Mouse (Mus musculus) limb, embryonic 13.5 days (tissue): ENCODE measurements around the gene Dbn1. TPM values are rescaled to one million over a fixed set of nuclear protein-coding genes. Genes with fewer than 3 reads are reported as not detected.

Experiments used
- ATAC-seq: fragments of 200-750 bp; cut with Nextera tagmentation; 2 replicates; pipeline ENCODE4 v1.8.0; 2017; ENCODE audit warnings: low read depth, moderate number of reproducible peaks, moderate TSS enrichment; ENCODE audit not compliant: low FRiP score
- H3K27ac ChIP-seq: fragments of 300-500 bp; sonication (generic); 2 replicates; pipeline ENCODE4 v1.5.1; 2015; ENCODE audit warnings: inconsistent platforms, mild to moderate bottlenecking, moderate library complexity
- H3K27me3 ChIP-seq: fragments of 300-500 bp; sonication (generic); 2 replicates; pipeline ENCODE4 v1.6.1; 2015; ENCODE audit warnings: mild to moderate bottlenecking, inconsistent platforms
- H3K36me3 ChIP-seq: fragments of 300-500 bp; sonication (generic); 2 replicates; pipeline ENCODE4 v1.6.1; 2015; ENCODE audit warnings: inconsistent platforms, mild to moderate bottlenecking, moderate library complexity
- H3K4me1 ChIP-seq: fragments of 300-500 bp; sonication (generic); 2 replicates; pipeline ENCODE4 v1.6.1; 2015; ENCODE audit warnings: inconsistent platforms
- H3K4me2 ChIP-seq: fragments of 300-500 bp; sonication (generic); replicated peaks from 2 replicates; pipeline ENCODE4 v1.6.1; 2015; ENCODE audit warnings: inconsistent platforms, mild to moderate bottlenecking, moderate library complexity
- H3K4me3 ChIP-seq: fragments of 300-500 bp; sonication (generic); 2 replicates; pipeline ENCODE4 v1.5.1; 2015; ENCODE audit warnings: moderate library complexity, mild to moderate bottlenecking, inconsistent platforms
- H3K9ac ChIP-seq: fragments of 300-500 bp; sonication (generic); 2 replicates; pipeline ENCODE4 v1.6.1; 2015; ENCODE audit warnings: mild to moderate bottlenecking, inconsistent platforms
- H3K9me3 ChIP-seq: fragments of 300-500 bp; sonication (generic); 2 replicates; pipeline ENCODE4 v1.6.1; 2016; ENCODE audit warnings: inconsistent platforms
- WGBS: fragments of 180-500 bp; shearing (Covaris S2); methylation state at CpG from one replicate; pipeline ENCODE4 v1.1.7; 2015; 5-methylcytosine and 5-hydroxymethylcytosine counted together
- polyA plus RNA-seq: library from polyadenylated mRNA; unstranded; fragments of >200 nt; fragmentation: Nextera tagmentation; extraction: Ambion mirVana; gene quantifications from 2 replicates; pipeline ENCODE4 v1.2.1, GENCODE M21; 2015

Gene Dbn1
- polyA plus RNA-seq, 1 experiment from 2014 or later = 304 TPM

DNA sequence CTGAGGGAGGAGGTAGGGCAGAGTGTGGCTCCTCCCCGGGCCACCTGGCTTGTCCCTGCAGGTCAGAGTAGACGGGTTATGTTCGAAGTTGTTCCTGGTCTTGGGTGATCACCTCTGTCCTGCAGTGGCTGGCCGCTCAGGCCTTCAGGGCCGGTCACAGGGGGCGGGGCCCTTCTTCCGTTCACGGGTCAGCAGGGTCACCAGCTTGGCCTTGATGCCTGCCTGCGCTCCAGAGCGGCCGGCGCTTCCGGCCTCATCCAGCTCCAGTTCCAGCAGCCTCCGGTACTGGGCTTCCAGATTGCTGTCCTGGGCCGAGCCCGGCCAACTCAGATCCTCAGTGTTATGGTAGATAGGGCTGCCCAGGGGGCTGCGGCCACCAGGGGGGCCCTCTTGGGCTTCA is 35.4 kb upstream of the Dbn1 start:
- H3K27ac ChIP-seq = no peak overlapping the region
- H3K4me3 ChIP-seq = no peak overlapping the region

DNA sequence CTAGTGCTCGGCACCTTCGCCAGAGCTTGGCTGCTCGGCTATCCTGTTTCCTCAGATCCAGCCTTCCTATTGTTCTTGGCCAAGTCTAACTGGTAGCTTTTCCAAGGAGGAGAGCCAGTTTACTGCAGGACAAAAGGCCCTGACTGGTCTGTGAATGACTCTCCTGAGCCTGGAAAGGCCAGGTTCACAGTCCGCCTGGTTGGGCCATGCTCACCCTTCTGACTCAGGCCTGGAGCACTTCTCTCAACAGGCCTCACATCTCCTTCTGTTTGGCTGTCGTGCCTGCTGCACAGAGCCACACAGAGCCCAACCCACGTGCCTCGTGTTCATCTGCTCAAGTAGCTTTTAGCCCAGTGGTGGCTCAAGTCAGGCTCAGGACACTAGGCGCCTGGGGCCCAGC is 34.8 kb upstream of the Dbn1 start:
- no peak overlapping the region for H3K9ac ChIP-seq

More for the DNA sequence above, 35.4 kb upstream of the Dbn1 start:
- no peak for ATAC-seq
- H3K9me3 ChIP-seq = no peaks in the 10 kb centered on the region
- no peaks in the 10 kb centered on the region for H3K27me3 ChIP-seq
- H3K4me2 ChIP-seq = no peak overlapping the region
- no peaks in the 10 kb centered on the region; the same call in 1 of the 2 replicates for H3K36me3 ChIP-seq
- H3K9ac ChIP-seq = no peak overlapping the region
- WGBS = 63% methylated on average over 17 of the region's 17 CpGs
- H3K4me1 ChIP-seq = no peaks in the 10 kb centered on the region

DNA sequence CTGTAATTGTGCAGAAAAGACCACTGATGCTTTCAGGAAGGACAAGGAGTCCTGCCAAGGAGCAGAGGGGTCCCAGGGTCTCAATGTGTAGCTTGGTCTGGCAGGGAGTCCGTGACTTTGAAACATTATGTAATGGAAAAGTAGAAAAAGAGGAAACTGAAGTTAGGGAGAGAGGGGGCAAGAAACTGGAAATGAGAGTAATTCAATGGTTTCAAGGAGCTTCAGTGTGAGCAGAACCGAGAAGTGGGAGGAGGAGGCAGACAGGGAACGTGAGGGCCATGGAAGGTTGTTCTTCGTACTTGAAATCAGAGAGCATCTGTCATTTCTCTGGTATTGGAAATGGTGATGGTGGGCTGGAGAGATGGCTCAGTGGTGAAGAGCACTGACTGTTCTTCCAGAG is 31.7 kb upstream of the Dbn1 start:
- Histone ChIP-seq H3K4me2 (no peak overlapping the region), H3K9ac (no peak overlapping the region), H3K27me3 (no peaks in the 10 kb centered on the region), H3K4me3 (no peak overlapping the region), H3K36me3 (no peaks in the 10 kb centered on the region; the same call in 1 of the 2 replicates), H3K4me1 (no peaks in the 10 kb centered on the region), H3K9me3 (no peaks in the 10 kb centered on the region), H3K27ac (no peak overlapping the region)
- WGBS = 57% methylated on average over 4 of the region's 4 CpGs
- no peak for ATAC-seq

More for the DNA sequence above, 34.8 kb upstream of the Dbn1 start:
- Histone ChIP-seq H3K9me3 (no peaks in the 10 kb centered on the region), H3K4me3 (no peak overlapping the region), H3K36me3 (no peaks in the 10 kb centered on the region; the same call in 1 of the 2 replicates), H3K4me1 (no peaks in the 10 kb centered on the region), H3K27me3 (no peaks in the 10 kb centered on the region), H3K27ac (no peak overlapping the region), H3K4me2 (no peak overlapping the region)
- 66% methylated on average over 8 of the region's 8 CpGs for WGBS
- ATAC-seq = no peak

DNA sequence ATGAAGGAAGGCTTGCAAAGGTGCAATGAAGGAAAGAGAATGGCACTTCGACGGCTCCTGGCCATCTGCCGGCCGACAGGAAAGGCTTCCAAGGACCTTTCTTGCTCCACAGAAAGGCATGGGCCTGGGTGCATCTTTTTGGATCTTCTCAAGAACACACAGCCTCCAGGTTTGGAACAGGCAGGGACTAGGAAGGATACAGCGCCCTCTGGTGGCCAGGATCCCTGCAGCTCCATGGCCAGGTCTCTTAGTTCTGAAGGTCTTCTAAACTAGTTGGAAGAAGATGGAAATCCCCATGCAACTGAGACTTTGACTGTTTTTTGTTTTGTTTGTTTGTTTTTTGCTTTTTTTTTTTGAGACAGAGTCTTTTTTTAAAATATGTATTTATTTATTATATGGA is 29.0 kb upstream of the Dbn1 start:
- no peaks in the 10 kb centered on the region for H3K36me3 ChIP-seq
- H3K27me3 ChIP-seq = no peaks in the 10 kb centered on the region
- no peak overlapping the region for H3K4me2 ChIP-seq
- H3K9ac ChIP-seq = no peak overlapping the region
- H3K9me3 ChIP-seq = no peaks in the 10 kb centered on the region
- no peak overlapping the region for H3K4me3 ChIP-seq
- ATAC-seq = no peak
- 5% methylated on average over 5 of the region's 5 CpGs for WGBS
- peaks cover 6% of the 10 kb centered on the region for H3K4me1 ChIP-seq
- H3K27ac ChIP-seq = no peak overlapping the region

DNA sequence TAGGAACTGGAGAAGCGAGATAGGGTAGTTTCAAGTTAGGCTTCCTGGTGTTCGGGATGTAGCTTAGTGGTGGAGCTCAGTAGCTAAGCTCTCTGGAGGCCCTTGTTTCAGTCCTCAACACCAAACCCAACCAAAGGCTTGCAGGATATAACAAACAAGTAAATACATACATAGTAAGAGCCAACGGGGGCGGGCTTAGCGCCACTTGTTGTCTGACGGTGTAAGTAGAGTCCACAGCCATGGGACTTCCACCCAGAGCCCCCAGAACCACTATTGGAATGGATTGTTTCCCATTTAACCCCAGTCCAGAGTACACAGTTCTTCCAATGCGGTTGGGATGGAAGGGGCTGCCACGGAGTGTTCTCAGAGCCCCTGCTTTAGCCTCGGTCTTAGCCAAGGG is 25.9 kb upstream of the Dbn1 start:
- Histone ChIP-seq H3K27me3 (no peaks in the 10 kb centered on the region), H3K27ac (no peak overlapping the region), H3K4me2 (peak overlapping the region; percentile 93), H3K36me3 (peaks cover 14% of the 10 kb centered on the region), H3K4me1 (peaks cover 28% of the 10 kb centered on the region), H3K9me3 (no peaks in the 10 kb centered on the region), H3K4me3 (peak overlapping the region; percentile 92), H3K9ac (peak overlapping the region; percentile 89; the same call in 1 of the 2 replicates)
- no peak for ATAC-seq
- 38% methylated on average over 9 of the region's 9 CpGs for WGBS

DNA sequence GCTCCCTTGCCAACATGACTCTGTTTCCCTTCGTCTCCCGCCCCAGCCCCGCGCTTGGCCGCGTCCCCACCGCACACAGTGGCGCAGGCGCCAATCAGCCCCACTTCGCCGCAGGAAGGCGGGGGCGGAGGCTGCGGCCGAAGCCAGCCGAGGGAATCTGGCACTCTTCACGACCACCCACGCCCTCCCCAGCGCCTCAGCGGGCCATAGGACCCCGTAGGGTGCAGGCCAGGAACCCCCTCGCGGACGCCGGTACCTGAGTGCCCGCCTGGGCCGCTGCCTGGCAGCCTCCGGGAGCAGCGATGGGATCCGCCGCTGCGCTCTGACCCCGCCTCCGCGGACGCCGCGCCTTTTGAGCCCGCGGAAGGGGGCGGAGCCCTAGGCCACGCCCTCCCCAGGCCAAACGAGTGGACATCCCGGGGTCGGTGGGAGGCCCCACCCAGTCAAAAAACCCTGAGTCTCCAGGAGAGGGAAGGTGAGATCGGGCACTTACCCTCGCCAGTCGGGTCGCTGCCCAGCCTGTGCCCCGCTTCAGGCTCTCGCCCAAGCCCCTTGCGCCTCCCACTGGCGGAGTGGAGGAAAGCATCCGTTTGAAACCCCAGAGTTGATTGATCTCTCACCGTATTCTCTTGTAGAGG is 25.3 kb upstream of the Dbn1 start, which contains the start of gene Pdlim7:
TSS of gene Pdlim7 (minus strand) at position 566 of the 638 bp plus-strand sequence.
- Histone ChIP-seq H3K4me2 (peak within 1 kb of the TSS; percentile 93), H3K4me3 (peak within 1 kb of the TSS; percentile 92), H3K9me3 (no peaks in the 10 kb centered on the region), H3K27me3 (no peaks in the 10 kb centered on the region), H3K4me1 (peaks cover 28% of the 10 kb centered on the region), H3K27ac (peak within 1 kb of the TSS; percentile 88), H3K36me3 (peaks cover 20% of the 10 kb centered on the region), H3K9ac (peak within 1 kb of the TSS; percentile 89)
- under 1% methylated on average over 54 of the region's 55 CpGs for WGBS
- peak; percentile 72 for ATAC-seq

DNA sequence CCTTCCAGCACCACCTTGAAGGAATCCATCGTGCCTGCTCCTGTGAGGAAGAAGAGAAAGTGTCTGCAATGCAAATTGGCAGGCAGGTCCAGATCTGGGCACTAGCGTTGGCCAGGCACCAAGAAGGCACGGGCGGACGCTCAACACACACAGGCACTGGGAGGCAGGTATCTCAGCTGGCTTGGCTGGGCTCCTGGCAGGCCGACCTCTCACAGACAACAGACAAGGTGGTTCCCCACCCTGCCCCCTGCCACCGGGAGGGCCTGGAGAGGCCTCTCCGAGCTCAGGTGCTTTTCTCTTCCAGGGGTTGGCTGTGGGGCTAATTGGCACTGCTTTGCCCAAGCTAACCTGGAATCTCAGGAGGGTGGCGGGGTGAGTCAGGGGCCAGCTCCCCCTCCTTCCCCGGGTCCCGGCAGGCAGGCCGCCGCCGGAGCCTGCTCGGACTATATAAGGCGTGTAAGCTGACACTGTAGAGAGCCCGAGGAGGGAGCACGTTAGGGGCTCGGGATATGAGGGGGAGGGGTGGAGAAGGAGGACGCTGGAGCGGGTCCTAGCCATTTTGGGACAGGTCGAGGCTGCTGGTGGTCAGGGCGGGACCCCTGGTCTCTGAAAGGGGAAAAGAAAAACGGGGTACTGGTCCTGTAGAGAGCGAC is 24.6 kb upstream of the Dbn1 start:
- ATAC-seq = peak; percentile 54
- peak overlapping the region; percentile 93 for H3K4me2 ChIP-seq
- WGBS = 1% methylated on average over 25 of the region's 25 CpGs

DNA sequence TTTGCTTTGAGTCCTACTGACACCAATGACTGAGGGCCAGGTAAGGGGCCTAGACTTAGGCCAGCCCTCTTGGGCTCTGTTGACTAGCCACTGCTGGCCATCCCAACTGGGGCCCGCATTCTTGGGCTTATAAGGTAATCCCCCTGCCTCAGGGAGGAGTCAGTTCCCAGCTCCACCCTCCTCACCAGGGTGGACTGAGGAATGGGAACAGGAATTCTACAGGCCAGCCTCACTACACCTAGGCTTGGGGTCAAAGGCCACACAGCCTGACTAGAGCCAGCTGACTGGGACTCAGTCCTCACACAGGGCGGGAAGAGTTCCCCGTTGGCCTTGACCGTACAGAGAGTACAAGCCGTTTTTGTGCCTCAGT is 23.6 kb upstream of the Dbn1 start:
- H3K4me2 ChIP-seq = peak overlapping the region; percentile 93
- H3K4me3 ChIP-seq = peak overlapping the region; percentile 92
- peak overlapping the region; percentile 89 for H3K9ac ChIP-seq
- H3K4me1 ChIP-seq = peaks cover 28% of the 10 kb centered on the region
- WGBS = 17% methylated on average over 5 of the region's 5 CpGs
- no peaks in the 10 kb centered on the region for H3K27me3 ChIP-seq
- H3K27ac ChIP-seq = peak overlapping the region; percentile 88
- H3K36me3 ChIP-seq = peaks cover 38% of the 10 kb centered on the region
- ATAC-seq = no peak
- no peaks in the 10 kb centered on the region for H3K9me3 ChIP-seq

More for the DNA sequence above, 24.6 kb upstream of the Dbn1 start:
- H3K9me3 ChIP-seq = no peaks in the 10 kb centered on the region
- peak overlapping the region; percentile 88 for H3K27ac ChIP-seq
- peaks cover 27% of the 10 kb centered on the region for H3K36me3 ChIP-seq
- peak overlapping the region; percentile 92 for H3K4me3 ChIP-seq
- H3K27me3 ChIP-seq = no peaks in the 10 kb centered on the region
- H3K4me1 ChIP-seq = peaks cover 28% of the 10 kb centered on the region
- peak overlapping the region; percentile 89 for H3K9ac ChIP-seq

DNA sequence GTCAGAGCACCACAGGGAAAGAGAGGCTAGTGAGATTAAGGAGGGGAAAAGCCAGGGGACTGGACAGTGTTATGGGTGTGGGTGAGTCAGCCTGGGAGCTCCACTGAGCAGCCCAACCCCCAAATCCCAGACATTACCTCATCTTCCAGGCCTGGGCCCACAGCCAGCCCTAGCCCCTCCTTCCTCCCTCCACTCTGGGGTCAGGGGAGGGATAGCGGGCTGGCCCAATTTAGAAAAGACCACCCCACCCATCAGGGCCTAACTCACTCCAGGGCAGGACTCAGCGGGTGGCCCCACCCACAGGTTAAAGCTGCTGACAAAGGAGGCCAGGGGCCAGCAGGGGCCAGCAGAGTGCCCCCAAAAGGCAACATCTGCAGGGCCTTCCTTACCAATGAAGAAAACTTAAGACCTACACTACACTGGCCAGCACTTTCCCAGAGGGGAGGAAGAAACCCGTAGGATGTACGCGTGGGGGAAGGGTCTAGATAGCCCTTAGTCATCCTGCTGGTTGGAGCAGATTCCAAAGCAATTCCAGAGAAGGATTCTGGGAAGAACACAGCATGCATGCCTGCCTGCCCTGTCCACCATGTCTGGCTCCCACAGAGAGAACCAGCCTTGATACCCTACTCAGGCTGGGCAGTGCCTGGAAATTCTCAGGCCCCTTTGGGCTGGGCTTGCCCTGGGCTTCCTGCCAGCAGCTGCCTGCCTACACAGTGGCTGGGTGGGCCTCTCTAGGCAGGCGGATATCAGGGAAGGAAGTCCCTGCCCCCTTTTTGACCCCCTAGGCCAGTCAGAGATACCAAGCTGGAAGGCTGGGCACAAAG is 23.0 kb upstream of the Dbn1 start:
- peak overlapping the region; percentile 93 for H3K4me2 ChIP-seq
- no peaks in the 10 kb centered on the region for H3K27me3 ChIP-seq
- peaks cover 28% of the 10 kb centered on the region for H3K4me1 ChIP-seq
- no peaks in the 10 kb centered on the region for H3K9me3 ChIP-seq
- H3K9ac ChIP-seq = peak overlapping the region; percentile 89
- peak; percentile 84 for ATAC-seq
- H3K36me3 ChIP-seq = peaks cover 44% of the 10 kb centered on the region
- 15% methylated on average over 6 of the region's 6 CpGs for WGBS
- H3K4me3 ChIP-seq = peak overlapping the region; percentile 92
- peak overlapping the region; percentile 88 for H3K27ac ChIP-seq

DNA sequence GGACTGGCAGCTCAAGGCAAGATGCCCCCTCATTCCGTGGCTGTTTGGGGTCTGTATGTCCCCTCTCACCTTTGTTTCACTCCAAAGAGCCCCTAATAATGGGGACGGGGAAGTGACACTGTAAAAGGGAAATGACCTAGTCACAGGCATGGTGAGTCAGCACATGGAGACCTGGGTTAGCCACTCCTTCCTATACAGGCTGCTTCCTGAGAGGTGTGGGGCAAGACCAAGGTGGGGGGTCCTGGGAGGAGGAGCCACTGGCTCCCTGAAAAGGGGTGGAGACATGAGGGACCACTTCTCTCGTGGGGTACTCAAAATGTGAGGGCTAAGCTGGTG is 22.4 kb upstream of the Dbn1 start:
- Histone ChIP-seq H3K4me1 (peaks cover 28% of the 10 kb centered on the region), H3K4me3 (peak overlapping the region; percentile 92; the same call in 1 of the 2 replicates), H3K27me3 (no peaks in the 10 kb centered on the region), H3K36me3 (peaks cover 49% of the 10 kb centered on the region), H3K4me2 (peak overlapping the region; percentile 93), H3K9ac (0 out of 2 replicates have a peak overlapping the region, but pooled peaks have one; percentile 89), H3K27ac (peak overlapping the region; percentile 88; the same call in 1 of the 2 replicates), H3K9me3 (no peaks in the 10 kb centered on the region)
- WGBS = 32% methylated on average over 3 of the region's 3 CpGs
- ATAC-seq = peak; percentile 16

DNA sequence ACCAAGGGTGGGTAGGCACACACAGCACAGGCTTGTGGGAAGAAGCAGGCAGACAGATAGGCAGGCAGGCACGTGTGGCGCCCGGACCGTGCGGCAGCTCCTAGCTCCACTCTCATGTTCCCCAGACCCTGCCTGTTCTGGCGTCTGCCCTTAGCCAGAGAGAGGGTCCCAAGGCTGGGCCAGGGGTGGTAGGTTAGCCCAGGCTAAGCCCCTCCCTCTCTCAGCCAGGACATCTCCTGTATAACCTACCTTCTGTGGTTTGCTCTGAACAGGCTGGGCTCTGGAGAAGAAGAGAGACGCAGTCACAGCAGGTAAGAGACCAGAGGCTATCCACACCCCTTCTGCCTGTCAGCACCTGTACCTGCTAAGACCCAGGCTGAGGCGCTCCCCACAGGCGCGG is 20.6 kb upstream of the Dbn1 start:
- ATAC-seq = no peak
- Histone ChIP-seq H3K36me3 (peaks cover 67% of the 10 kb centered on the region), H3K27ac (no peak overlapping the region), H3K9me3 (no peaks in the 10 kb centered on the region), H3K4me1 (peaks cover 28% of the 10 kb centered on the region), H3K9ac (no peak overlapping the region), H3K4me2 (no peak overlapping the region), H3K27me3 (no peaks in the 10 kb centered on the region), H3K4me3 (no peak overlapping the region)
- 90% methylated on average over 10 of the region's 10 CpGs for WGBS

DNA sequence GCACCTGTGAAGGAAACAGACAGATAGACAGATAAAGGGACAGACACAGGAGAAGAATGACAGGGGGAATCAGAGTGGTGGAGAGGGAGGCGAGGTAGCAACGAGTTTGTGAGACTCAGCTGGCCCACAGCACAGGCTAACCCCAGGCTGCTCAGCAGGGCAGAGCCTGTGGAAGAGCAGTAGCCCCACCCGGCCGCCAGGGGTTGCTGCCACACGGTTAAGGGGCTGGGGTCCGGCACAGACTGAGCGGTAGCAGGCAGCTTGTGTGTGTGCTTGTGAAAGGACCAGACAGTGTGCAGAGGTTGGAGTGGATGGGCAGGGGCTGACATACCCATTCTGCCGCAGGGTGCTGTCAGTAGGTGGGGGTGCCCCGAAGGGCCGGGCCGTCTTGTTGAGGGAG is 20.0 kb upstream of the Dbn1 start:
- H3K36me3 ChIP-seq = peaks cover 74% of the 10 kb centered on the region
- no peak overlapping the region for H3K27ac ChIP-seq
- H3K4me3 ChIP-seq = no peak overlapping the region
- no peaks in the 10 kb centered on the region for H3K27me3 ChIP-seq
- no peak overlapping the region for H3K4me2 ChIP-seq
- H3K9me3 ChIP-seq = no peaks in the 10 kb centered on the region
- no peak for ATAC-seq
- H3K9ac ChIP-seq = no peak overlapping the region
- WGBS = 64% methylated on average over 11 of the region's 11 CpGs
- peaks cover 28% of the 10 kb centered on the region for H3K4me1 ChIP-seq
